Mouse (Mus musculus) heart, postnatal 4 days (tissue): ENCODE results near the gene Olfr796. TPM values are rescaled to one million over a fixed set of nuclear protein-coding genes. Genes with fewer than 3 reads are reported as not detected.

Source experiments
- DNase-seq: peaks from one replicate; pipeline ENCODE4 v3.0.0; 2021
- microRNA-seq, 2 experiments: library from miRNA; unstranded; fragments of <30 nt; microRNA quantifications; one replicate each; pipeline ENCODE4 v1.2.0; 2021 to 2022
- total RNA-seq, 2 experiments: library from RNA; stranded (reverse); gene quantifications; 2 replicates each; pipeline ENCODE4 v1.2.3; 2021

Gene Olfr796
- not detected for total RNA-seq

DNA sequence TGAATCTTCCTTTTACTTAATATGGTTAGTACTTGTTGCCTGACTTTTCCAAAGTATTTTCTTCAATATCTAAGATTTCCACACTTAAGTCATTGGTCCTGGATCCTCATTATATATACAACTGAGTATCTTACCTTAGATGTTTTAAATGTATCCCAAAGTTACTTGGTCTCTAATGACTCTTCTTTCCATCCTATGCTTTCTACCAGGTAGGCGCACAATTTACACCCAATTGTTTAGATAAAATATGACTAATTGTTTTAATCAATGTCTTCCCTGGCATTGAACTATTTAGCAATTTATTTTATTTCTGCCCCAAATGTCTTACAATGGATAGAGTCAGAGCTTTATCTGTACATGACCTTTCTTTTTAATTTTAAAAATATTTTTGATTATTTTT, at the start of gene Olfr796:
Gene Olfr796 (minus strand): TSS at position 101 of the 400 bp plus-strand sequence.
- no peak for DNase-seq

DNA sequence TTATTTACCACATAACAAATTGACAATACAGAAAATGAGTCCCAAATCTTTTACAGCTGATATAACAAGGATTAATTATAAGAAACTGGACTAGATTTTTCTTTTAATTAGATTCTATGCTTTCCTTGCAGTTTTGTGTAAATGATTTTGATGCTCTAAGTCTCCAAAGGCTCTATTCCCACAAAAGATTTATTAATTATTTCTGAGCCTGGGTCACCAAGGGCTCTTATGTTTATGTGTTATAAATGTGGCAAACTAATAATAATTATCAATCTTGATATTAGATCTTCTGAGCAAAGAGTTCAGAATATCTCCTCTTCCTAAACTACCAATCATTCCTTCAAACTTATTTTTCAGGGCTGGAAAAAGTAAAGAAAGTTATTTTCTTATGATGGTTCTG, 45.0 kb upstream of the Olfr796 start, which contains the start of gene Olfr800:
Gene Olfr800 (plus strand): TSS at position 301 of the 400 bp plus-strand sequence.
- DNase-seq = no peak

DNA sequence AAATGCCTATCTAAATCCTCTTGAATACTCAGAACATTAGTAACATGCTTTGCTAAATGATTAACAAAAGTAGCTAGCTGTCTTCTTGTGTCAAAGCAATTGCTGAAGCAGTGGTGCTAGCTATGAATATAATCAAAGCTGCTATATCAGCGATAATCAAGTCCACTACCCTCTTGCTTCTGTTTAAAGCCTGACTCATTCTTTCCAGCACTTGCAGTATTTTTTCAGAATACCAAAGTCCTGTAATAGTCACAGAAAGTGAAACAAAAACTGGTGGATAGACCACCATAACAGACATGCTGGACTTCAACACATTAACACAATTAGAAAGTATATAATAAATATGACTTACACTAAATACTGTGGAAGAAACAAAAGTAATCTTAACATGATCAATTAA, 39.4 kb upstream of the Olfr796 start:
- DNase-seq = no peak

- DNase-seq = no peak
Measured at GRCm38 (mm10) chr10:129637184-129637583, 24.8 kb upstream of the Olfr796 start, which contains the start of gene Olfr799. Olfr799 (plus strand) TSS chr10:129637484.

- no peak for DNase-seq
Measured at GRCm38 (mm10) chr10:129627834-129628233, 15.5 kb upstream of the Olfr796 start, which contains the start of gene Olfr798. Olfr798 (minus strand) TSS chr10:129627934.

DNA sequence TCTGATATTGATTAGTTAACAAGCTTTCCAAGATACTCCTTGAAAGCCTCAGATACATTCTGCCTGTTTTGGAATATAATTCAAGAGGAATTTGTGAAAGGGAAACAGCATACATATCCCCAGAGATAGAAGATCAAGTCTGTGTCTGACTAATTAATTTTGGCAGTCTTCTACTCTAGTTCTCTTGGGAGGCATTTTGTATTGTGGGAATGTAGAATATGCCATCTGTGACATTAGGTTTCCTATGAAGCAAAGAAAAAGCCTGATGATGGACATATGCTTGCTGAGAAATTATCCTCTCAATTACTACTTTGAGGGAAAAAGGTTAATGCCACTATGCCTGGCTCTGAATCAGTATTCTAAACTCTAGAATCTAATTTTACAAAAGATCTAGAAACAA, 10.9 kb upstream of the Olfr796 start:
- DNase-seq = no peak

- no peak for DNase-seq
Measured at GRCm38 (mm10) chr10:129621724-129622123, 9.4 kb upstream of the Olfr796 start.

- DNase-seq = no peak
Measured at GRCm38 (mm10) chr10:129577066-129577465, 35.3 kb downstream of the Olfr796 start.

GRCm38 (mm10) chr10:129567355-129567754, 45.0 kb downstream of the Olfr796 start, which contains the start of gene Olfr794:
Olfr794 (plus strand) TSS chr10:129567655.
- no peak for DNase-seq

Small RNA genes lying within 50 kb of the gene (microRNA-seq; reads per million reads assigned to microRNA genes)
- gene Gm23252 = 0 reads per million in 2 experiments

Other genes with a start within 250 kb of the Olfr796 start
- gene Olfr784, start 228.5 kb downstream of the Olfr796 start, total RNA-seq = not detected
- not detected for gene Olfr785, start 207.1 kb downstream of the Olfr796 start, total RNA-seq
- gene Olfr786, start 185.3 kb downstream of the Olfr796 start, total RNA-seq = not detected
- not detected for gene Olfr787, start 150.7 kb downstream of the Olfr796 start, total RNA-seq
- gene Olfr788, start 141.6 kb downstream of the Olfr796 start, total RNA-seq = not detected
- not detected for gene Olfr789, start 127.8 kb downstream of the Olfr796 start, total RNA-seq
- gene Olfr790, start 114.1 kb downstream of the Olfr796 start, total RNA-seq = not detected
- not detected for gene Olfr791, start 90.8 kb downstream of the Olfr796 start, total RNA-seq
- not detected for gene Olfr792, start 73.4 kb downstream of the Olfr796 start, total RNA-seq
- not detected for gene Olfr794, start 44.9 kb downstream of the Olfr796 start, total RNA-seq
- gene Olfr798, start 15.4 kb upstream of the Olfr796 start, total RNA-seq = not detected
- gene Olfr799, start 24.9 kb upstream of the Olfr796 start, total RNA-seq = not detected
- gene Olfr800, start 45.1 kb upstream of the Olfr796 start, total RNA-seq = not detected
- not detected for gene Olfr801, start 61.3 kb upstream of the Olfr796 start, total RNA-seq
- gene Olfr802, start 75.6 kb upstream of the Olfr796 start, total RNA-seq = not detected
- gene Olfr803, start 81.7 kb upstream of the Olfr796 start, total RNA-seq = not detected
- gene Olfr804, start 90.6 kb upstream of the Olfr796 start, total RNA-seq = not detected
- gene Olfr805, start 116.8 kb upstream of the Olfr796 start, total RNA-seq = not detected
- not detected for gene Olfr806, start 129.4 kb upstream of the Olfr796 start, total RNA-seq
- not detected for gene Olfr807, start 145.2 kb upstream of the Olfr796 start, total RNA-seq
- gene Olfr808, start 152.9 kb upstream of the Olfr796 start, total RNA-seq = not detected
- gene Olfr809, start 162.1 kb upstream of the Olfr796 start, total RNA-seq = not detected
- gene Olfr810, start 182.3 kb upstream of the Olfr796 start, total RNA-seq = not detected
- gene Olfr811, start 191.8 kb upstream of the Olfr796 start, total RNA-seq = not detected
- gene Olfr812, start 233.5 kb upstream of the Olfr796 start, total RNA-seq = not detected
- not detected for gene Olfr813, start 242.8 kb upstream of the Olfr796 start, total RNA-seq